ENCODE assay signal across 22 mouse cellular contexts in the genomic region with DNA sequence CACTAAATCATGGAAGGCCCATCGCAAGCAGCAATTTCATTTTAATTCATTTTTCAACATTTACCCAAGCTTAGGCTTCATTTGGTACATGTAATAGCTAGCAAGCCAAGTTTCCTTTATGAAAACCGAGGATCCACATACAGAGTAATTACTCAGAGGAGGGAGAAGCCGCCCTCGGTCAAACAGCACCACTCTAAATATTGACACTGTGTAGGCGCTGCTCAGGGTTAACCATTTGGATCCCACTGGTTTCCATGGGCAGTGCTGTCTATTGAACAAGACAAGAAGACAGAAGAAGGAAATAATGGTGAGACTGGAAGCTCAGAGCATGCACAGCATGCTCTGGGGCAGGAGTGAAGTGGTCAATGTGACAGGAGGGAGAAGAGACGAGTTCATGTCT.
"Had no signal": no experiment of that assay in that cellular context is flagged by ENCODE, and none has a peak within 500 bp of the region (broad histone marks: within the 10 kb centered on the region; RNA-seq: fewer than 3 reads in every experiment).

No protein-coding gene starts in this region.

- H3K4me3 ChIP-seq: layer of hippocampus, adult 2 months; limb, embryonic 10.5 days; limb, embryonic 13.5 days; megakaryocyte, embryonic 14.5 days; midbrain, embryonic 10.5 days; midbrain, embryonic 13.5 days; myocyte; neural tube, embryonic 13.5 days; stomach, embryonic 15.5 days had no signal

- H3K36me3 ChIP-seq: limb, embryonic 10.5 days; limb, embryonic 13.5 days; midbrain, embryonic 10.5 days; midbrain, embryonic 13.5 days; neural tube, embryonic 13.5 days; stomach, embryonic 15.5 days had no signal

- H3K9ac ChIP-seq: limb, embryonic 13.5 days; midbrain, embryonic 13.5 days; neural tube, embryonic 13.5 days; stomach, embryonic 15.5 days had no signal

- H3K9me3 ChIP-seq: limb, embryonic 10.5 days; limb, embryonic 13.5 days; midbrain, embryonic 10.5 days; midbrain, embryonic 13.5 days; neural tube, embryonic 13.5 days; stomach, embryonic 15.5 days had no signal

- H3K4me2 ChIP-seq: limb, embryonic 13.5 days; midbrain, embryonic 13.5 days; neural tube, embryonic 13.5 days; stomach, embryonic 15.5 days had no signal

- H3K27ac ChIP-seq: kidney, postnatal 0 days; layer of hippocampus, adult 2 months; limb, embryonic 10.5 days; limb, embryonic 13.5 days; midbrain, embryonic 10.5 days; midbrain, embryonic 13.5 days; neural tube, embryonic 13.5 days; stomach, embryonic 15.5 days had no signal

- ATAC-seq: intestine, postnatal 0 days; lung, postnatal 0 days; midbrain, embryonic 13.5 days; midbrain, embryonic 16.5 days had no signal

- DNase-seq: kidney, postnatal 25 days; layer of hippocampus, adult 9-11 months; lung, adult 2 months; lung, postnatal 36 days; retina, postnatal 1 day; right cerebral cortex, postnatal 25 days; spleen, adult 18-20 months; thymus, adult 18-20 months; thymus, postnatal 36 days had no signal

- H3K27me3 ChIP-seq: limb, embryonic 13.5 days; megakaryocyte, embryonic 14.5 days; midbrain, embryonic 13.5 days; neural tube, embryonic 13.5 days; stomach, embryonic 15.5 days had no signal

- H3K4me1 ChIP-seq: limb, embryonic 10.5 days; limb, embryonic 13.5 days; megakaryocyte, embryonic 14.5 days; midbrain, embryonic 10.5 days; stomach, embryonic 15.5 days had no signal
